Mouse (Mus musculus) CH12.LX (cell line): ENCODE data around the gene Fancc.

ENCODE experiments used
- CTCF ChIP-seq, 2 experiments: IDR thresholded peaks in 1 of 2; conservative IDR thresholded peaks in 1 of 2; 2 replicates each; pipeline ENCODE4 v1.5.1; 2011 to 2012; ENCODE audit warnings: low read depth in 2 of 2, low read length in 2 of 2, improper control_type of control experiment in 1 of 2, inconsistent platforms in 1 of 2, mild to moderate bottlenecking in 1 of 2, moderate library complexity in 1 of 2
- JUN ChIP-seq: IDR thresholded peaks from 2 replicates; pipeline ENCODE4 v1.6.1; 2011; ENCODE audit warnings: low read depth, mild to moderate bottlenecking, low read length, improper control_type of control experiment, moderate library complexity; ENCODE audit not compliant: insufficient read depth
- JUND ChIP-seq: conservative IDR thresholded peaks from 2 replicates; pipeline ENCODE4 v1.6.1; 2011; ENCODE audit warnings: low read depth, low read length, improper control_type of control experiment
- MAZ ChIP-seq: IDR thresholded peaks from 2 replicates; pipeline ENCODE4 v1.6.1; 2012; ENCODE audit warnings: low read depth, mild to moderate bottlenecking, inconsistent platforms, low read length, improper control_type of control experiment, moderate library complexity
- RAD21 ChIP-seq: IDR thresholded peaks from 2 replicates; pipeline ENCODE4 v1.6.1; 2011; ENCODE audit warnings: low read depth, mild to moderate bottlenecking, low read length, improper control_type of control experiment, moderate library complexity
- SMC3 ChIP-seq: IDR thresholded peaks from 2 replicates; pipeline ENCODE4 v1.6.1; 2011; ENCODE audit warnings: low read depth, low read length, improper control_type of control experiment
- TCF12 ChIP-seq: IDR thresholded peaks from 2 replicates; pipeline ENCODE4 v1.6.1; 2014; ENCODE audit warnings: low read depth, mild to moderate bottlenecking, inconsistent platforms, low read length, improper control_type of control experiment
- USF2 ChIP-seq: conservative IDR thresholded peaks from 2 replicates; pipeline ENCODE4 v1.6.1; 2011; ENCODE audit warnings: low read depth, low read length, improper control_type of control experiment
- ZC3H11A ChIP-seq: IDR thresholded peaks from 2 replicates; pipeline ENCODE4 v1.6.1; 2012; ENCODE audit warnings: low read depth, mild to moderate bottlenecking, inconsistent platforms, low read length, improper control_type of control experiment

GRCm38 (mm10) chr13:63423060-63423459, 74.0 kb downstream of the Fancc start:
- TF ChIP-seq RAD21 (no peak), TCF12 (no peak), JUND (no peak), ZC3H11A (no peak), JUN (no peak), MAZ (no peak), USF2 (no peak), SMC3 (no peak), CTCF (conservative IDR thresholded peaks at IDR 0.05 in 1 of 2, IDR thresholded peaks at IDR 0.05 in 1 of 2; ENCODE audit: low read depth in 2 of 2, low read length in 2 of 2) (no peak)
